Mouse (Mus musculus) testis, adult 10 weeks (tissue): ENCODE measurements around the gene Rsu1. TPM values are rescaled to one million over a fixed set of nuclear protein-coding genes. Genes with fewer than 3 reads are reported as not detected.

ENCODE experiments used
- polyA plus RNA-seq: library from polyadenylated mRNA; stranded (reverse); fragments of 350-450 nt; fragmentation: Illumina TruSeq; extraction: RNeasy Lipid Tissue Mini Kit (QIAGEN cat#74804); gene quantifications from one replicate; pipeline ENCODE4 v1.2.3, GENCODE M21; 2014; ENCODE audit warnings: low read depth, low replicate concordance

Rsu1 gene
- polyA plus RNA-seq: 10.8 TPM

GRCm38 (mm10) chr2:13271165-13271957, at the start of gene Rsu1:
Rsu1 (minus strand) TSS chr2:13271415.

Other genes with a start within 250 kb of the Rsu1 start
- 0.46 TPM for gene Cubn, start 220.4 kb upstream of the Rsu1 start, polyA plus RNA-seq